Mouse (Mus musculus) c-Kit-positive CD71-negative TER-119-negative erythroid progenitor cells, embryonic 14.5 days (primary cell): ENCODE measurements around the gene Mei4.

Source experiments
- DNase-seq: peaks from one replicate; pipeline ENCODE4 v3.0.0-alpha.2; 2013; ENCODE audit warnings: low read depth

The Mei4 gene

DNA sequence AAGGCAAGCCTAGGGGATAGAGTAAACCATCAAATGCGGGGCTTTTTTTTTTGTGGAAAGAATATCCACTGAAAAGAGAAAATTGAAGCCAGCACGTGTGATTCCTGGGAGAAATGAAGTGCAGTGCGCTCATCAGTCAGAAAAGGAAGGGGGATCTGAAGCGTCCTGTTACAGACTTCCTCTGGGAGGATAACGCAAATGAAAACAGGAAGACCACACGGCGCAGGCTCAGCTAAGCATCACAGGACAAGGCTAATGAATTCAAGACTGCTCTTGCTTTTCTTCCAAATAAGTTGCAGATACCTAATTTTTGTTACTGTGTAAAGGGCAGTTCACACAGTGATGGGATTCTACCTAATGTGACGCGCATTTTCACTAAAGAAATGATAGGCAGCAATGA lies 296.7 kb downstream of the Mei4 start:
- DNase-seq, result no peak

- DNase-seq, result no peak
Observed at GRCm38 (mm10) chr9:82162415-82162814, 298.9 kb downstream of the Mei4 start.

GRCm38 (mm10) chr9:82217976-82218375 lies 354.5 kb downstream of the Mei4 start:
- DNase-seq, result no peak

GRCm38 (mm10) chr9:82247695-82248445 lies 384.4 kb downstream of the Mei4 start:
- no peak for DNase-seq
